Mouse (Mus musculus): ENCODE results near the gene Vil1.
A peak's percentile ranks its signal among the peaks of the same experiment; 100 is the strongest.

Gene Vil1

DNA sequence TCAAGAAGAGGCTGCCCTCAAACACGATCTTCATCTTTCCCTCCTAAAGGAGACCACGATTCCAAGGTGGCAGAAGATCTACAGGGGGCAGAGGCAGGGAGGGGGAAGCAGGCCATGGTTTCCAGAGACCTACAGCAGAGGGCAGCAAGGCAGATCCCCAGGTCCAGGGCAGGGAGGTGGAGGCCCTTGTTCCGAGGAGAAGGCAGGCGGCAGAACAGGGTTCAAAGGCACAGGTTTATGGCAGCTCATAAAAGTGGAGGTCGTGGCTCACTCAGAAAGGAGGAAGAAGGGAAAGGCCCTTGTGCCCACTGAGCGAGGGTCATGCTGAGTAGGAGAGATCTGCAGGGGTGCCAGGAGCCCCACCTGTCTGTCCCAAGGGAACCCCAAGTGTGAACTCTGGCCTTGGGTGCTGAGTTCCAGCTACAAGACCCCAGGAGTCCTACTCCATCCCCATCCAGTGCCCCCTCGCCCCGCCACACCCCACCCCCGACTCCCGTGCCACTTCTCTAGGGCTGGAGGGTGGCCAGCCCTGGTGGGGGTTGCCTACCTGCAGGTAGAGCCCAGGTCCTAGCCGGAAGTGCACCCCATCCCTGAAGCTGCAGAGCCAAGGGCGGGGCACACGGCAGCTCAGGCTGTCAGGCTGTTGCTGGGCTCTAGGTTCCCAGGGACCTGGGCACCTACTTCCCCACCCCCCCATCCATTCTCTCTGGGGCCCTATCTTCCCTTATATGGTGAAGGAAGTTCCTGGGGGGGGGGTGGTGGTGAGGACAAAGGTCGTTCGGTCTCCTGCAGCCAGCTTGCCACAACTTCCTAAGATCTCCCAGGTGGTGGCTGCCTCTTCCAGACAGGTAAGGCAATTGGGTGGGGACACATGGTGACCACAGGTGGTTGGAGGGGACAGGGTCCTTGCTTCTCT lies at the start of gene Vil1:
Vil1 (plus strand) TSS at position 788 of the 916 bp plus-strand sequence.
- no peak for DNase-seq (ENCODE audit: low spot score)

DNA sequence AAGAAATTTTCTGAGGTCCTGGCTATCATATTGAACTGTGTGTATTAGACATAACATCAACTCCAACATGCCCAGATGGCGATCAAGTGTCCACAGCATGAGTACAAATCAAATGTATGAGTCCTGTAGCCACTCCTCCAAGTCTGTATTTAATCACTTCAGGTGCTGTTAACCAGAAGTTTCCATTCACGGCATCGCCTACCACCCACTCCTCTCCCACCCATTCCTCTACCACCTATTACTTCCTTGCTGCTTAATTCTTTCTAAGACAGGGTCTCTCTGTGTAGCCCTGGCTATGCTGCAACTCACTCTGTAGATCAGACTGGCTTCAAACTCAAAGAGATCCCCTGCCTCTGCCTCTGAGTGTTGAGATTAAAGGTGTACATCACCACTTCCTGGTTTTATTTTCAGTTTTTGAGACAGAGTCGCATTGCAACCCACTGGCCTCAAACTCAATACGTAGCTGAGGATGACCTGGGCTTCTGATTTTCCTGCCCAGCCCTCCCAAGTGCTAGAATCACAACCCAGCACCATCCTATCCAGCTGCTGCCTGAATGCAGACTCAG lies 49.1 kb upstream of the Vil1 start:
- no peak for DNase-seq (ENCODE audit: low spot score)

DNA sequence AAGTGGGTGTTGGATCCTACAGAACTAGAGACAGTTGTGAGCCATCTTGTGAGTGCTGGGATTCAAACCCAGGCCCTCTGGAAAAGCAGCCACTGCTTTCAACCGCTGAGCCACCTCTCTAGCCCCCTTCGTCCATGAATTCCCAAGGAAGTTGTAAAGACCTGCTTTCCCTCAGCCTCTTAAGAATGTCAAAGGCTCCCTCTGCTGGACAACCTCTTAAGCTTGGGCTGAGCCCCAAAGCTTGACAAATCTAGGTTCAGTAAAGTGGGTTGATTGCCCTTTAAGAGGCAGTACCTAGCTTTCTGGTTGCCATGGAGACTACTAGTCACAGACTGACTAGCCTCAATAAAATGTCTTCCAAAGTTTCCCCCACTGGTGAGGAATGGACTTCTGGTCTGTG lies 47.4 kb upstream of the Vil1 start, which contains the start of gene Catip:
Catip (plus strand) TSS at position 297 of the 400 bp plus-strand sequence.
- DNase-seq (ENCODE audit: low spot score): no peak

- DNase-seq (ENCODE audit: low spot score): no peak
Measured at GRCm38 (mm10) chr1:74362325-74363229, 46.6 kb upstream of the Vil1 start.

GRCm38 (mm10) chr1:74363437-74363836 lies 45.7 kb upstream of the Vil1 start:
- no peak for DNase-seq (ENCODE audit: low spot score)

- no peak for DNase-seq (ENCODE audit: low spot score)
Measured at GRCm38 (mm10) chr1:74364270-74364669, 44.9 kb upstream of the Vil1 start.

- no peak for DNase-seq (ENCODE audit: low spot score)
Measured at GRCm38 (mm10) chr1:74367886-74368645, 41.1 kb upstream of the Vil1 start.

DNA sequence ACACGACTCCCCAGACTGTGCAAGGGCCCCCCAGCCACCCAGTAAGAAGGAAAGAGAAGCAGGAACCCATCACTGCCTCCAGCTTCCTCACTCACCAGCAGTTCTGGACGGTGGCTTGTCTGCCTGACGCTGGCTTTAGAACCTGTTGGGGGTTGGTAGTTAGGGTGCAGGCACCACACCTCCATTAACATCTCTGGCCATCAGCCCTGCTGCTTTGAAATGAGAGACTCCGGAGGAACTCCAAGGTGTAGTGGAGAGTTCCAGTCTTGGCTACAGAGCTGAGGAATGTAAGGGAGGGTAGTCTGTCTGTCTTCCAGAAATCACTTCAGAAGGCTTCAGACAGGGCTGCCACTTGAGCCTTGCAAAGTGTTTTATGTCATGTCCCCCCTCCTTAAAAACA lies 39.1 kb upstream of the Vil1 start:
- DNase-seq (ENCODE audit: low spot score): no peak

- DNase-seq (ENCODE audit: low spot score): no peak
Measured at GRCm38 (mm10) chr1:74373372-74373771, 35.8 kb upstream of the Vil1 start.

DNA sequence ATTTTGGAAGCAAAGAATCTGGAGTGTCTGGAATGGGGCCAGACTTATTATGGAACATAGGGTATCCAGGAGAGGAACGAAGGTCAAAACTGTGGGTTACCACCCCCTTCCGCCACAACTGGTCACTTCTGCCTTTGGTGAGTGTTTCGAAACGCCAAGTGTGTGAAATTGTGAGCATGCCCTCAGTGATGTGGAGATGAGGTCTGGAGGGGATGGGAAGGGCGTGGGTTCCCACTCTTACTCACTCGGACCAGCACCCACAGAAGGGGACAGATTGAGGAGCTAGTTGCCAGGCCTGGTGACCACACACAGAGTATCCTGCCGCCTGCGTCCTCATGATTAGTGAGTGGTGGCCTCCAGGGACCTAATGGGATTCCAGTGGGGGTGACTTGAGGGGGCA lies 34.2 kb upstream of the Vil1 start, which contains the start of gene Slc11a1:
Slc11a1 (plus strand) TSS at position 216 of the 400 bp plus-strand sequence.
- no peak for DNase-seq (ENCODE audit: low spot score)

- no peak for DNase-seq (ENCODE audit: low spot score)
Measured at GRCm38 (mm10) chr1:74375561-74375960, 33.6 kb upstream of the Vil1 start.

DNA sequence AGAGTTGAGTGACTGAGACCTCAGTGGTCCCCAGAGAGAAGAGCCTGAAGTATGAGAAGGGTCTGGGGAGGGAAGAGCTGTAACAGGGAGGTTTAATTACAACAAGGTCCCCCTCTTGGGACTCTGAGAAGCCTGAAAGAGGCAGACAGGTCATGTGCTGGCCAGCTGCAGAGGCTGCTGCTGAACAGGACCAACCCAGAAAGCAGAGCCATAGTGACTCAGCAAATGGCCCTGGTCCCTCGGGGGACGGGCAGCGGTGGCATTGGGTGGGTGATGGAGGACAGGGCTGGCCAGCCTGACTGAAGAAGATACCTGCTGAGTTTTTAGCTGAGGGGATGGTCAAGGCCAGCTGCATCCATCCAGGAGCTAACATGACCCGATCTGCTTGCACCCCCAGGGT lies 32.8 kb upstream of the Vil1 start:
- DNase-seq (ENCODE audit: low spot score): no peak

- no peak for DNase-seq (ENCODE audit: low spot score)
Measured at GRCm38 (mm10) chr1:74379058-74379504, 30.1 kb upstream of the Vil1 start.

- no peak for DNase-seq (ENCODE audit: low spot score)
Measured at GRCm38 (mm10) chr1:74380484-74380883, 28.7 kb upstream of the Vil1 start.

- DNase-seq (ENCODE audit: low spot score): no peak
Measured at GRCm38 (mm10) chr1:74381588-74382021, 27.6 kb upstream of the Vil1 start.

DNA sequence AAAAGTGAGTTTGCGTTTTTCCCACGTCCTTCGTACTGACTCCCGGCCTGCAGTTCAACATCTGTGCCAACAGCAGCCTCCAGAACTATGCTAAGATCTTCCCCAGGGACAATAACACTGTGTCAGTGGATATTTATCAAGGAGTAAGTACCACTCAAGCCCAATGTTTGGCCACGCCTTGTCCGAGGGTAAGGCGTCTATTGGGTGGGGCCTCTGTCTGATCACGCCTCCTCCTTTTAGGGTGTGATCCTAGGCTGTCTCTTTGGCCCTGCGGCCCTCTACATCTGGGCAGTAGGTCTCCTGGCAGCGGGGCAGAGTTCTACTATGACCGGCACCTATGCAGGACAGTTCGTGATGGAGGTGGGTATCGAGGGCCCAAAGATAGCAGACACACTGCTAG lies 25.8 kb upstream of the Vil1 start:
- DNase-seq (ENCODE audit: low spot score): no peak

DNA sequence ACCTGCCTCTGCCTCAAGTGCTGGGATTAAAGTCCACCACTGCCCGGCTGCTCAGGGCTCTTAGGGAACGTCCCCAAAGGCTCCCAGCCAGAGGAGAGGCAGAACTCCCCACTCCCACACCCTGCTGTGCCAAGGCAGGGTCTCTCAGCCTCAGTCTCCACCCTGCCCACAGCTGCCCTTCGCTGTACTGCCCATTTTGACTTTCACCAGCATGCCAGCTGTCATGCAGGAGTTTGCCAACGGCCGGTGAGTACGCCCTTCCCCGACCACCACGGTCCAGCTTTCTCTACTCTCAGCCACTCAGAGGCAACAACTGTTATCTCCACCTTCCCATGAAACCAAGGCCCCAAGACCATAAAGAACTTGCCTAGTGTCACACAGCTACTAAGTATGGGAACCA lies 24.7 kb upstream of the Vil1 start:
- no peak for DNase-seq (ENCODE audit: low spot score)

GRCm38 (mm10) chr1:74385064-74385463 lies 24.1 kb upstream of the Vil1 start:
- DNase-seq (ENCODE audit: low spot score): no peak

DNA sequence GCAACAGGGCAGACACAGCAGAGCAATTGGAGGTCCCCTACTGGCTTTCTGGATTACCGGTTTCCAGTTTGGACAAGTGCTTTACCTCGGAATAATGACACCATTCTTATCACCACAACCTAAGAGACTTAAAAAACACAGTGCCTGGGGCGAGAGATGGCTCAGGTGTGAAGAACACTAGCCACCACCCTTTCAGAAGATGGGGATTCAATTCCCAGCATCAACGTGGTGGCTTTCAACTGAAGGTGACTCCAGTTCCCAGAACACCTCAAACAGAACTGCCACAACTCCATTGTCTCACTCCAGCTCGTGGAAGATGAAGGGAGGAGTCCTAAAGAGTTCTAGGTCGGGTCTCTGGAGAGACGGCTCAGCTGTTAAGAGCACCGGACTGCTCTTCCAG lies 23.6 kb upstream of the Vil1 start:
- DNase-seq (ENCODE audit: low spot score): no peak

DNA sequence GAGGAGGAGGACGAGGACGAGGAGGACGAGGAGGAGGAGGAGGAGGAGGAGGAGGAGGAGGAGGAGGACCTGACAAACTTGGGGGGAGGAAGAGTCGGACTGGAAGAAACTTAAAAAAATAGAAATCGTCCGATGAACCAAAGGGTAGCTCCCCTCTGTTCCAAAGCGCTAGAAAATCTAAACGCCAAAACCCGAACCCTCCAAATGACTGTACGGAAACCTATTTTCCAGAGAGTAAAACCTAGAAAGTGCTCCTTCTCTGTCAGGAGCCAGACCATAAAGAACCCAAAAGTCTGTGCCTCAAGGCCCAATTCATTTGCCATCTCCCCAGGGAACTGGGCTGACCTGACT lies 22.8 kb upstream of the Vil1 start:
- no peak for DNase-seq (ENCODE audit: low spot score)

DNA sequence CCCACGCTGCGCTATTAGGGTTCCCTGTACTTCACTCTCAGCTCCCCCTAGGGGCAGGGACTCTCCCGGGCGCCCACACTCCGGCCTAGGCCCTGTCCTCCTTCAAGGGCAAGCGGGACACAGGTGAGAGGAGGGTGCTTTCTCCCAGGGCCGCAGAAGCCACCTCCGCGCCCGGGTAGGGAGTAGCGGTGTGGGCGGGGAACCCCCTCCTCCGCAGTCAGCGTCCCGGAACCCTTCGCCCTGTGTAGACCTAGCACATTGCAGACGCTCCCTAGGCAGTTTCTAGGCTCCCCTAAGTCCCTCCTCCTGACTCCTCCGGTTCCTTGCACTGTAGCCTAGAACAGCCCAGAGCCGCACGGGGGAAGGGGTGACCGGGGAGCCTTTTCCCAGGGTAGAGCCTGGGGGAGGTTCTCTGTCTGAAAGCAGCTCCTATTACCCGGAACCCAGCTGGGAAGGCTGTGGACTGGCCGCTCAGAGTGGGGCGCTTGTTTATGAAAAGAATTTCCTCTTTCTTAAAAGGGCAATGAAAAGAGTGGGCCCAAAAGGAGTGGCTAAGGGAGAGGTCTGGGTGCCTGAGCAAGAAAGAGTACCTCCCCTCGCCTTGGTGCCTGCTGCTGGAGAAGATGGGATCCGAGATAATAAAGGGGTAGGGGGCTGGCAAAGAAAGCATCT lies 22.3 kb upstream of the Vil1 start:
- DNase-seq (ENCODE audit: low spot score): peak; percentile 75
